Mouse (Mus musculus) limb, embryonic 11.5 days (tissue): ENCODE results near the gene Pik3r4. TPM values are rescaled to one million over a fixed set of nuclear protein-coding genes. Genes with fewer than 3 reads are reported as not detected.

ENCODE experiments used
- ATAC-seq: fragments of 200-750 bp; cut with Nextera tagmentation; 2 replicates; pipeline ENCODE4 v1.8.0; 2017; ENCODE audit warnings: low read depth; ENCODE audit not compliant: insufficient number of reproducible peaks, low FRiP score, low TSS enrichment
- DNase-seq: peaks from one replicate; pipeline ENCODE4 v3.0.0-alpha.2; 2015; ENCODE audit warnings: low spot score
- H3K27ac ChIP-seq: fragments of 300-500 bp; sonication (generic); replicated peaks from 2 replicates; pipeline ENCODE4 v1.5.1; 2014; ENCODE audit warnings: low read depth, mild to moderate bottlenecking, low read length
- H3K27me3 ChIP-seq: fragments of 300-500 bp; sonication (generic); 2 replicates; pipeline ENCODE4 v1.6.1; 2014; ENCODE audit warnings: mild to moderate bottlenecking, low read length, mixed read lengths; ENCODE audit not compliant: control insufficient read depth, insufficient read depth
- H3K36me3 ChIP-seq: fragments of 300-500 bp; sonication (generic); 2 replicates; pipeline ENCODE4 v1.6.1; 2014; ENCODE audit warnings: mild to moderate bottlenecking, low read length, moderate library complexity, mixed read lengths; ENCODE audit not compliant: control insufficient read depth, insufficient read depth
- H3K4me1 ChIP-seq: fragments of 300-500 bp; sonication (generic); 2 replicates; pipeline ENCODE4 v1.6.1; 2014; ENCODE audit warnings: low read length, mixed read lengths; ENCODE audit not compliant: control insufficient read depth, insufficient read depth
- H3K4me2 ChIP-seq: fragments of 300-500 bp; sonication (generic); 2 replicates; pipeline ENCODE4 v1.6.1; 2014; ENCODE audit warnings: low read depth, mild to moderate bottlenecking, moderate library complexity; ENCODE audit not compliant: severe bottlenecking
- H3K4me3 ChIP-seq: fragments of 300-500 bp; sonication (generic); 2 replicates; pipeline ENCODE4 v1.5.1; 2014; ENCODE audit warnings: low read depth, low read length
- H3K9ac ChIP-seq: fragments of 300-500 bp; sonication (generic); 2 replicates; pipeline ENCODE4 v1.6.1; 2014; ENCODE audit warnings: mild to moderate bottlenecking, low read length
- H3K9me3 ChIP-seq: fragments of 300-500 bp; sonication (generic); 2 replicates; pipeline ENCODE4 v1.6.1; 2016; ENCODE audit warnings: low read length; ENCODE audit not compliant: control insufficient read depth
- WGBS: fragments of 180-500 bp; shearing (Covaris S2); extraction: QIAGEN DNeasy Blood & Tissue Kit; methylation state at CpG from one replicate; pipeline ENCODE4 v1.1.7; 2014; 5-methylcytosine and 5-hydroxymethylcytosine counted together
- polyA plus RNA-seq: library from polyadenylated mRNA; unstranded; fragments of >200 nt; fragmentation: Nextera tagmentation; extraction: Ambion mirVana; gene quantifications from 2 replicates; pipeline ENCODE4 v1.2.1, GENCODE M21; 2014

Pik3r4 gene
- polyA plus RNA-seq, 1 experiment from 2014 or later: 29.6 TPM

DNA sequence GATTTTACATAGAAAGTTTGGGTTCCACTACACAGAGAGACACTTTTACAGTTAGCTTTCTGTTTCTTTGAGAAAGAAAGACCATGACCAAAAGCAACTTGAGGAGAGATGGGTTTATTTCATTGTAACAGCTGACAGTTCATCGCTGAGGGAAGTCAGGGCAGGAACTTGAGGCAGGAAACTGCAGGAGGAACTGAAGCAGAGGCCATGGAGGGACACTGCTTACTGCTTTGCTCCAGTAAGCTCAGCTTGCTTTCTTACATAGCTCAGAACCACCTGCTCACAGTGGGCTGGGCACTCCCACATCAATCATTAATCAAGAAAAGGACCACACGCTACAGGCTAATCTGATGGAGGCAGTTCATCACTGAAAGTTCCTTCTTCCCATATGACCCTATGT, 13.4 kb downstream of the Pik3r4 start:
- H3K9me3 ChIP-seq: no peaks in the 10 kb centered on the region
- 89% methylated on average over 2 of the region's 2 CpGs for WGBS
- no peak overlapping the region for H3K9ac ChIP-seq
- no peak overlapping the region for H3K27ac ChIP-seq
- ATAC-seq (no peak), DNase-seq (no peak)
- peaks cover 5% of the 10 kb centered on the region for H3K36me3 ChIP-seq
- no peak overlapping the region for H3K4me3 ChIP-seq
- no peaks in the 10 kb centered on the region for H3K4me1 ChIP-seq
- H3K27me3 ChIP-seq: no peaks in the 10 kb centered on the region
- no peak overlapping the region for H3K4me2 ChIP-seq

DNA sequence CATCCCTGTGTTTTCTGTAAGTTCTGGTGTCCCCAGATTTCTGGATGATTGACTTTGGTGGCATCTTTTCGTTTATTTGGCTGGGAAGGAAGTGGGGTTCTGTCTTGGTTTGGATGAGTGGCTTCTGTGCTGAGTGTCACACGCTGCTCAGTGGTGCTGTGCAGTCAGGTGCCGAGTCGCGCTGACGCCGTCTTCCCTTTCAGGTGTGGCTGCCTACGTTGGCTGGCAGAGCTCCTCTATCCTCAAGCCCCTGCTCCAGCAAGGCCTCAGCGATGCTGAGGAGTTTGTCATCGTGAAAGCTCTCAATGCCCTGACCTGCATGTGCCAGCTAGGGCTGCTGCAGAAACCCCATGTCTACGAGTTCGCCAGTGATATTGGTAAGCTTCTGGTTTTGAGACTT, 15.4 kb downstream of the Pik3r4 start:
- peaks cover 4% of the 10 kb centered on the region; the same call in 1 of the 2 replicates for H3K36me3 ChIP-seq
- WGBS: 96% methylated on average over 12 of the region's 12 CpGs
- H3K4me3 ChIP-seq: no peak overlapping the region
- H3K27ac ChIP-seq: no peak overlapping the region
- no peaks in the 10 kb centered on the region for H3K9me3 ChIP-seq
- H3K9ac ChIP-seq: no peak overlapping the region
- ATAC-seq: no peak
- no peaks in the 10 kb centered on the region for H3K27me3 ChIP-seq
- DNase-seq: no peak
- no peak overlapping the region for H3K4me2 ChIP-seq
- H3K4me1 ChIP-seq: no peaks in the 10 kb centered on the region

DNA sequence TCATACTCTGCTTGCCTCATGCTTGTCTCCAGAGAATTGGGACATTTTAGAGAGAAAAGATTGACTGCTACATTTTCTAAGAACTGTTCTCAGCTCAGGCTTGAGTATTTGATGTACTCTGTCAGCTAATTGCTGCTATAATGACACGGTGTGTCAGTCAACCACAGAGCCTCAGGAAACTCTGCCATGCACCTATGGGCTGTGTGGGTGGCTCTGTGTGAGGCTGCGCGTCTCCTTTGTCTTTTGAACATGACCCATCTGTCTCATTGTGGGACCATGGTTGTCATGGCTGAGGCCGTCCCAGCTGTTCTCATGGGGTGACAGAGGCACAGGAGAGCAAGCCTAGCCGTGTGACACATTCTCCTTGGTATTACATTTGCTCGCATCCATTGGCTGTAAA, 17.1 kb downstream of the Pik3r4 start:
- Histone ChIP-seq H3K4me3 (no peak overlapping the region), H3K9me3 (no peaks in the 10 kb centered on the region), H3K27ac (no peak overlapping the region), H3K9ac (no peak overlapping the region), H3K4me1 (no peaks in the 10 kb centered on the region), H3K36me3 (peaks cover 7% of the 10 kb centered on the region; the same call in 1 of the 2 replicates), H3K4me2 (no peak overlapping the region), H3K27me3 (no peaks in the 10 kb centered on the region)
- 91% methylated on average over 6 of the region's 6 CpGs for WGBS
- no peak for DNase-seq
- no peak for ATAC-seq

DNA sequence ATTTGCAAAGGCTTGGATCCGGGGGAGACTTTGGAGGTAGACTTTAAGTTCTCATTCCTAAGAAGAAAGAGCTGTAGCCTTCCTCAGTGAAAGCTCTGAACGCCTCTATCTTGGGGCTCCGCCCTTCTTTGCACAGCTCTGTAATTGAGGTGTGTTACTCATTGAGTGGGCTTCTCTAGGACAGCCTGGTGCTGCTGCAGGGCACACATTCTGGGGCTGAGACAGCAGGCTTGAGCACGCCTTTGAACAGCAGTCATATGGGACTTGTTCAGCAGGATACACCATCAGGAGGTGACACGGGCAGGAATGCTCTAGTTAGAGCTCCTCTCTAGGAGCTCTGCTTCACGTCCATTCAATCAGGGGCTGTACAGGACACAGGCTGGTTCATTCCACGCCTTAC, 22.5 kb downstream of the Pik3r4 start:
- no peak for ATAC-seq
- H3K4me1 ChIP-seq: no peaks in the 10 kb centered on the region
- H3K4me3 ChIP-seq: no peak overlapping the region
- DNase-seq: peak; percentile 22
- H3K9ac ChIP-seq: no peak overlapping the region
- H3K27me3 ChIP-seq: no peaks in the 10 kb centered on the region
- no peak overlapping the region for H3K27ac ChIP-seq
- peaks cover 15% of the 10 kb centered on the region for H3K36me3 ChIP-seq
- no peak overlapping the region for H3K4me2 ChIP-seq
- no peaks in the 10 kb centered on the region for H3K9me3 ChIP-seq
- WGBS: 79% methylated on average over 7 of the region's 7 CpGs

- DNase-seq: no peak
- peaks cover 8% of the 10 kb centered on the region for H3K36me3 ChIP-seq
Measured at GRCm38 (mm10) chr9:105670916-105671315, 28.1 kb downstream of the Pik3r4 start.

GRCm38 (mm10) chr9:105672032-105672431, 29.3 kb downstream of the Pik3r4 start:
- Histone ChIP-seq H3K9ac (no peak overlapping the region), H3K9me3 (no peaks in the 10 kb centered on the region), H3K27me3 (no peaks in the 10 kb centered on the region), H3K27ac (no peak overlapping the region), H3K4me2 (no peak overlapping the region), H3K36me3 (peaks cover 8% of the 10 kb centered on the region), H3K4me3 (no peak overlapping the region), H3K4me1 (no peaks in the 10 kb centered on the region)
- WGBS: 69% methylated on average over 2 of the region's 2 CpGs
- no peak for DNase-seq
- ATAC-seq: no peak

More at GRCm38 (mm10) chr9:105670916-105671315, 28.1 kb downstream of the Pik3r4 start:
- Histone ChIP-seq H3K27me3 (no peaks in the 10 kb centered on the region), H3K4me1 (no peaks in the 10 kb centered on the region), H3K4me3 (no peak overlapping the region), H3K27ac (no peak overlapping the region), H3K9ac (no peak overlapping the region), H3K4me2 (no peak overlapping the region), H3K9me3 (no peaks in the 10 kb centered on the region)
- no peak for ATAC-seq
- WGBS: 94% methylated on average over 4 of the region's 4 CpGs

GRCm38 (mm10) chr9:105675941-105676340, 33.2 kb downstream of the Pik3r4 start:
- no peak for DNase-seq
- Histone ChIP-seq H3K9me3 (no peaks in the 10 kb centered on the region), H3K4me3 (no peak overlapping the region), H3K9ac (no peak overlapping the region), H3K4me2 (no peak overlapping the region), H3K27ac (no peak overlapping the region), H3K36me3 (peaks cover 3% of the 10 kb centered on the region; the same call in 1 of the 2 replicates), H3K4me1 (no peaks in the 10 kb centered on the region), H3K27me3 (no peaks in the 10 kb centered on the region)
- ATAC-seq: no peak
- 92% methylated on average over 11 of the region's 11 CpGs for WGBS

GRCm38 (mm10) chr9:105681386-105681785, 38.6 kb downstream of the Pik3r4 start:
- no peaks in the 10 kb centered on the region for H3K4me1 ChIP-seq
- H3K4me3 ChIP-seq: no peak overlapping the region
- no peaks in the 10 kb centered on the region for H3K9me3 ChIP-seq
- H3K27ac ChIP-seq: no peak overlapping the region
- peaks cover 3% of the 10 kb centered on the region; the same call in 1 of the 2 replicates for H3K36me3 ChIP-seq
- DNase-seq: no peak
- no peak overlapping the region for H3K9ac ChIP-seq
- 92% methylated on average over 7 of the region's 7 CpGs for WGBS
- ATAC-seq: no peak
- no peak overlapping the region for H3K4me2 ChIP-seq
- H3K27me3 ChIP-seq: no peaks in the 10 kb centered on the region

GRCm38 (mm10) chr9:105684549-105685165, 41.9 kb downstream of the Pik3r4 start:
- Histone ChIP-seq H3K36me3 (peaks cover 3% of the 10 kb centered on the region; the same call in 1 of the 2 replicates), H3K9me3 (no peaks in the 10 kb centered on the region), H3K27ac (no peak overlapping the region), H3K4me1 (no peaks in the 10 kb centered on the region), H3K9ac (no peak overlapping the region), H3K27me3 (no peaks in the 10 kb centered on the region), H3K4me3 (no peak overlapping the region), H3K4me2 (no peak overlapping the region)
- no peak for DNase-seq
- WGBS: 93% methylated on average over 13 of the region's 13 CpGs
- no peak for ATAC-seq
